Mouse (Mus musculus) stomach, embryonic 14.5 days (tissue): ENCODE results near the gene Hhat. TPM values are rescaled to one million over a fixed set of nuclear protein-coding genes. Genes with fewer than 3 reads are reported as not detected.

Experiments used
- ATAC-seq: fragments of 200-750 bp; cut with Nextera tagmentation; 2 replicates; pipeline ENCODE4 v1.8.0; 2017; ENCODE audit warnings: low read depth, moderate TSS enrichment; ENCODE audit not compliant: insufficient number of reproducible peaks, insufficient read depth, low FRiP score
- H3K27ac ChIP-seq: fragments of 300-500 bp; sonication (generic); 2 replicates; pipeline ENCODE4 v1.5.1; 2014; ENCODE audit warnings: mild to moderate bottlenecking, low read length, moderate library complexity, mixed read lengths
- H3K27me3 ChIP-seq: fragments of 300-500 bp; sonication (generic); 2 replicates; pipeline ENCODE4 v1.6.1; 2014; ENCODE audit warnings: low read length, control low read depth, mixed read lengths; ENCODE audit not compliant: control insufficient read depth, insufficient read depth
- H3K36me3 ChIP-seq: fragments of 300-500 bp; sonication (generic); 2 replicates; pipeline ENCODE4 v1.6.1; 2014; ENCODE audit warnings: mild to moderate bottlenecking, control low read depth, low read length, moderate library complexity, mixed read lengths; ENCODE audit not compliant: control insufficient read depth, insufficient read depth
- H3K4me1 ChIP-seq: fragments of 300-500 bp; sonication (generic); 2 replicates; pipeline ENCODE4 v1.6.1; 2014; ENCODE audit warnings: low read length, control low read depth, mixed read lengths; ENCODE audit not compliant: control insufficient read depth, insufficient read depth
- H3K4me2 ChIP-seq: fragments of 300-500 bp; sonication (generic); replicated peaks from 2 replicates; pipeline ENCODE4 v1.6.1; 2014; ENCODE audit warnings: low read depth, low read length, control low read depth
- H3K4me3 ChIP-seq: fragments of 300-500 bp; sonication (generic); 2 replicates; pipeline ENCODE4 v1.5.1; 2014; ENCODE audit warnings: low read depth, low read length, control low read depth
- H3K9ac ChIP-seq: fragments of 300-500 bp; sonication (generic); replicated peaks from 2 replicates; pipeline ENCODE4 v1.6.1; 2014; ENCODE audit warnings: low read depth, mild to moderate bottlenecking, control low read depth, low read length, moderate library complexity, mixed read lengths
- H3K9me3 ChIP-seq: fragments of 300-500 bp; sonication (generic); 2 replicates; pipeline ENCODE4 v1.6.1; 2016; ENCODE audit warnings: low read depth, low read length, control low read depth; ENCODE audit not compliant: control insufficient read depth
- WGBS: fragments of 180-500 bp; shearing (Covaris S2); extraction: QIAGEN DNeasy Blood & Tissue Kit; methylation state at CpG from one replicate; pipeline ENCODE4 v1.1.7; 2014; 5-methylcytosine and 5-hydroxymethylcytosine counted together
- polyA plus RNA-seq: library from polyadenylated mRNA; unstranded; fragments of >200 nt; fragmentation: Nextera tagmentation; extraction: Ambion mirVana; gene quantifications from 2 replicates; pipeline ENCODE4 v1.2.1, GENCODE M21; 2014

Hhat gene
- polyA plus RNA-seq, 1 experiment from 2014 or later: 14.2 TPM

- Histone ChIP-seq H3K36me3 (no peaks in the 10 kb centered on the region), H3K4me2 (peak overlapping the region; percentile 96), H3K9ac (peak overlapping the region; percentile 93), H3K9me3 (no peaks in the 10 kb centered on the region), H3K27me3 (no peaks in the 10 kb centered on the region), H3K27ac (peak overlapping the region; percentile 95), H3K4me1 (peaks cover 10% of the 10 kb centered on the region; the same call in 1 of the 2 replicates), H3K4me3 (peak overlapping the region; percentile 74)
- peak; percentile 66; the same call in 1 of the 2 replicates for ATAC-seq
- 21% methylated on average over 10 of the region's 10 CpGs for WGBS
Measured at GRCm38 (mm10) chr1:192770130-192770494, 911 bp downstream of the Hhat start.

- ATAC-seq: no peak
- no peak overlapping the region for H3K4me2 ChIP-seq
- 33% methylated on average over 4 of the region's 4 CpGs for WGBS
- H3K27ac ChIP-seq: no peak overlapping the region
- H3K4me3 ChIP-seq: no peak overlapping the region
- no peaks in the 10 kb centered on the region for H3K9me3 ChIP-seq
- no peaks in the 10 kb centered on the region for H3K36me3 ChIP-seq
- no peaks in the 10 kb centered on the region for H3K27me3 ChIP-seq
- H3K4me1 ChIP-seq: peaks cover 6% of the 10 kb centered on the region; the same call in 1 of the 2 replicates
- no peak overlapping the region for H3K9ac ChIP-seq
Measured at GRCm38 (mm10) chr1:192765531-192765930, 5.5 kb downstream of the Hhat start.

- Histone ChIP-seq H3K4me2 (no peak overlapping the region), H3K36me3 (no peaks in the 10 kb centered on the region), H3K4me3 (no peak overlapping the region), H3K27ac (no peak overlapping the region), H3K9ac (no peak overlapping the region), H3K9me3 (no peaks in the 10 kb centered on the region), H3K4me1 (peaks cover 3% of the 10 kb centered on the region; the same call in 1 of the 2 replicates), H3K27me3 (no peaks in the 10 kb centered on the region)
- no peak for ATAC-seq
- WGBS: 70% methylated on average over 2 of the region's 2 CpGs
Measured at GRCm38 (mm10) chr1:192764547-192764946, 6.5 kb downstream of the Hhat start.

- no peaks in the 10 kb centered on the region for H3K27me3 ChIP-seq
- H3K9ac ChIP-seq: no peak overlapping the region
- H3K4me2 ChIP-seq: no peak overlapping the region
- H3K36me3 ChIP-seq: no peaks in the 10 kb centered on the region
- ATAC-seq: no peak
- no peak overlapping the region for H3K4me3 ChIP-seq
- no peaks in the 10 kb centered on the region for H3K9me3 ChIP-seq
- H3K4me1 ChIP-seq: peaks cover 3% of the 10 kb centered on the region; the same call in 1 of the 2 replicates
- peak overlapping the region; percentile 28; the same call in 1 of the 2 replicates for H3K27ac ChIP-seq
- WGBS: 70% methylated on average over 7 of the region's 7 CpGs
Measured at GRCm38 (mm10) chr1:192762946-192763933, 7.8 kb downstream of the Hhat start.

GRCm38 (mm10) chr1:192756674-192757073 lies 14.3 kb downstream of the Hhat start:
- no peak overlapping the region for H3K4me3 ChIP-seq
- 87% methylated on average over 7 of the region's 7 CpGs for WGBS
- ATAC-seq: no peak
- peaks cover 6% of the 10 kb centered on the region; the same call in 1 of the 2 replicates for H3K4me1 ChIP-seq
- no peaks in the 10 kb centered on the region for H3K9me3 ChIP-seq
- H3K36me3 ChIP-seq: no peaks in the 10 kb centered on the region
- H3K27ac ChIP-seq: no peak overlapping the region
- no peaks in the 10 kb centered on the region for H3K27me3 ChIP-seq
- H3K9ac ChIP-seq: no peak overlapping the region
- H3K4me2 ChIP-seq: no peak overlapping the region

- no peak overlapping the region for H3K4me2 ChIP-seq
- H3K9me3 ChIP-seq: no peaks in the 10 kb centered on the region
- H3K27ac ChIP-seq: no peak overlapping the region
- 62% methylated on average over 13 of the region's 13 CpGs for WGBS
- no peaks in the 10 kb centered on the region for H3K27me3 ChIP-seq
- no peak overlapping the region for H3K4me3 ChIP-seq
- no peaks in the 10 kb centered on the region for H3K36me3 ChIP-seq
- no peak for ATAC-seq
- peaks cover 6% of the 10 kb centered on the region; the same call in 1 of the 2 replicates for H3K4me1 ChIP-seq
- H3K9ac ChIP-seq: no peak overlapping the region
Measured at GRCm38 (mm10) chr1:192755685-192756606, 15.1 kb downstream of the Hhat start.

- no peaks in the 10 kb centered on the region for H3K9me3 ChIP-seq
- H3K36me3 ChIP-seq: no peaks in the 10 kb centered on the region
- no peak for ATAC-seq
- H3K9ac ChIP-seq: no peak overlapping the region
- H3K27ac ChIP-seq: no peak overlapping the region
- H3K4me1 ChIP-seq: peaks cover 6% of the 10 kb centered on the region; the same call in 1 of the 2 replicates
- WGBS: 87% methylated on average over 13 of the region's 13 CpGs
- no peak overlapping the region for H3K4me2 ChIP-seq
- H3K27me3 ChIP-seq: no peaks in the 10 kb centered on the region
- no peak overlapping the region for H3K4me3 ChIP-seq
Measured at GRCm38 (mm10) chr1:192755246-192755645, 15.8 kb downstream of the Hhat start.

- H3K9ac ChIP-seq: no peak overlapping the region
- no peak for ATAC-seq
- no peak overlapping the region for H3K4me3 ChIP-seq
- whole genome bisulfite sequencing: 81% methylated on average over 4 of the region's 4 CpGs
- H3K4me1 ChIP-seq: peaks cover 6% of the 10 kb centered on the region; the same call in 1 of the 2 replicates
- no peak overlapping the region for H3K27ac ChIP-seq
- no peak overlapping the region for H3K4me2 ChIP-seq
- H3K9me3 ChIP-seq: no peaks in the 10 kb centered on the region
- H3K36me3 ChIP-seq: no peaks in the 10 kb centered on the region
- no peaks in the 10 kb centered on the region for H3K27me3 ChIP-seq
Measured at GRCm38 (mm10) chr1:192754268-192754667, 16.8 kb downstream of the Hhat start.
